Mouse (Mus musculus) hindbrain, embryonic 16.5 days (tissue): ENCODE results near the gene Gjb4. TPM values are rescaled to one million over a fixed set of nuclear protein-coding genes. Genes with fewer than 3 reads are reported as not detected.

Experiments used
- ATAC-seq: fragments of 200-750 bp; cut with Nextera tagmentation; 2 replicates; pipeline ENCODE4 v1.8.0; 2017; ENCODE audit warnings: moderate TSS enrichment, moderate library complexity
- H3K27ac ChIP-seq: fragments of 300-500 bp; sonication (generic); 2 replicates; pipeline ENCODE4 v1.5.1; 2014; ENCODE audit warnings: low read depth, mild to moderate bottlenecking, control low read depth, low read length, moderate library complexity
- H3K27me3 ChIP-seq: fragments of 300-500 bp; sonication (generic); replicated peaks from 2 replicates; pipeline ENCODE4 v1.6.1; 2014; ENCODE audit warnings: low read length; ENCODE audit not compliant: control insufficient read depth, insufficient read depth
- H3K36me3 ChIP-seq: fragments of 300-500 bp; sonication (generic); 2 replicates; pipeline ENCODE4 v1.6.1; 2014; ENCODE audit warnings: mild to moderate bottlenecking, low read length, moderate library complexity, mixed read lengths; ENCODE audit not compliant: control insufficient read depth, insufficient read depth
- H3K4me1 ChIP-seq: fragments of 300-500 bp; sonication (generic); 2 replicates; pipeline ENCODE4 v1.6.1; 2014; ENCODE audit warnings: low read depth, low read length; ENCODE audit not compliant: control insufficient read depth, insufficient read depth
- H3K4me2 ChIP-seq: fragments of 300-500 bp; sonication (generic); 2 replicates; pipeline ENCODE4 v1.6.1; 2014; ENCODE audit warnings: mild to moderate bottlenecking, low read length, control low read depth, moderate library complexity
- H3K4me3 ChIP-seq: fragments of 300-500 bp; sonication (generic); 2 replicates; pipeline ENCODE4 v1.5.1; 2014; ENCODE audit warnings: mild to moderate bottlenecking, low read length, control low read depth, moderate library complexity
- H3K9ac ChIP-seq: fragments of 300-500 bp; sonication (generic); 2 replicates; pipeline ENCODE4 v1.6.1; 2014; ENCODE audit warnings: low read depth, mild to moderate bottlenecking, control low read depth, low read length, moderate library complexity
- H3K9me3 ChIP-seq: fragments of 300-500 bp; sonication (generic); 2 replicates; pipeline ENCODE4 v1.6.1; 2014; ENCODE audit warnings: mild to moderate bottlenecking, low read length, moderate library complexity; ENCODE audit not compliant: control insufficient read depth
- WGBS: fragments of 180-500 bp; shearing (Covaris S2); extraction: QIAGEN DNeasy Blood & Tissue Kit; methylation state at CpG from one replicate; pipeline ENCODE4 v1.1.7; 2014; 5-methylcytosine and 5-hydroxymethylcytosine counted together
- polyA plus RNA-seq: library from polyadenylated mRNA; unstranded; fragments of >200 nt; fragmentation: Nextera tagmentation; extraction: Ambion mirVana; gene quantifications from 2 replicates; pipeline ENCODE4 v1.2.1, GENCODE M21; 2015

The Gjb4 gene
- polyA plus RNA-seq, 1 experiment from 2014 or later: not detected

DNA sequence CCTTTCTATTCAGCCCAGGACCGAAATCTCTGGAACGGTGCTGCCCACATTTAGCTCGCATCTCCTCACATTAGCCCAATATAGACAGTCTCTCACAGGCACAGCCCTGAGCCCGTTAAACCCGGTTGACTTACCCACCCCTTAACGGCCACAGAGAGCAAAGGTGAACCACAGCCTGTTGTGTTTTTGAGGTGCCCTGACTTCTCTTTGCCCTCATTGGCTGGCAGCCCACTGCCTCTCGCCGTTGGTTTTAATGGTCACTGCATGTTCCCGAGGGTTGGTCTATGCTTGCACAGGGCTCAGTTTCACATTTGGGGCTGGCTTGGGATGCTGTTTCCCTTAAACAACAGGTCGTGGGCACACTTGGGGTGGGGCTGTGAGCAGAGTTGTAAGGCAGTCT lies 29.6 kb downstream of the Gjb4 start:
- ATAC-seq: no peak
- Histone ChIP-seq H3K4me1 (no peaks in the 10 kb centered on the region), H3K9me3 (no peaks in the 10 kb centered on the region), H3K36me3 (no peaks in the 10 kb centered on the region), H3K4me2 (no peak overlapping the region), H3K4me3 (no peak overlapping the region), H3K27me3 (no peaks in the 10 kb centered on the region), H3K27ac (no peak overlapping the region), H3K9ac (no peak overlapping the region)
- WGBS: 74% methylated on average over 10 of the region's 10 CpGs

DNA sequence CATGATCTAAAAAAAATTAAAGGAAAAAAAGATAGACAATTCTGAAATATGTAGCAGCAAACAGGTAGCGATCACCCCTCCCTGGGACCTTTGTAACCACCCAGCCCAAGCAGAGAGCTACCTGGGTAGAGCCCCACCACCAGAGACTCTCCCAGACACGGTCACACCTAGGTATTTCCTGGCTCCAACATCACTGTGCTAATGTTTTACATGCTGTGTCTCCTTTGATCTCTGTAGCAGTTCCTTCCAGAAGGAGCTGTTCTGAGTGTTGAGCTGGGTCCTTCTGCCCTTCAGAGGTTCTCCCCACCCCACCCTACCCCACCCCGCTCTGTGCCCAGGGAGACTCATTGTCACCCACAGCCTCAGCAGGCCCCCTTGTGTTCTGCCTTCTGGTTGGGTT lies 30.2 kb downstream of the Gjb4 start:
- ATAC-seq: no peak
- H3K36me3 ChIP-seq: no peaks in the 10 kb centered on the region
- WGBS: 81% methylated on average over 3 of the region's 3 CpGs
- no peak overlapping the region for H3K4me3 ChIP-seq
- H3K27me3 ChIP-seq: no peaks in the 10 kb centered on the region
- H3K9ac ChIP-seq: no peak overlapping the region
- H3K9me3 ChIP-seq: no peaks in the 10 kb centered on the region
- H3K27ac ChIP-seq: no peak overlapping the region
- no peak overlapping the region for H3K4me2 ChIP-seq
- no peaks in the 10 kb centered on the region for H3K4me1 ChIP-seq

DNA sequence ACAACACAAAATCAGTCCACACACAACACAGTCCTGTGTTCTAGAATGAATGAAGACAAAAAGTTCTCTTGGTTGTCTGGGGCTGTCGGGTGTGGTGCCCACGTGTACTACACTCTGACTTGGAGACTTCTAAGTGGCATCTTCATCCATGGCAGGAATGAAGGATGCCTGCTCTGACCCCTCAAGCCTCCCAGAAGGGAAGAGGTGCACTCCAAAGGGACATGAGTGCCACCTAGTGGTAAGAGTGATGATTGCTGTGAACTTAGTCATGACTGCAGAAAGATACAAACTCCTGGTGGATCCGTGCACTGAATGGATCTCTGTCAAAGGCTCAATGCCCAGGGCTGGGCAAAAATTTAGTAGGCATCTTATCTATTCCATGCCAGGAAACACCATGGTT lies 34.3 kb downstream of the Gjb4 start:
- ATAC-seq: peak; percentile 49; the same call in 1 of the 2 replicates
- H3K9ac ChIP-seq: no peak overlapping the region
- 0% methylated on average over 3 of the region's 3 CpGs for WGBS

DNA sequence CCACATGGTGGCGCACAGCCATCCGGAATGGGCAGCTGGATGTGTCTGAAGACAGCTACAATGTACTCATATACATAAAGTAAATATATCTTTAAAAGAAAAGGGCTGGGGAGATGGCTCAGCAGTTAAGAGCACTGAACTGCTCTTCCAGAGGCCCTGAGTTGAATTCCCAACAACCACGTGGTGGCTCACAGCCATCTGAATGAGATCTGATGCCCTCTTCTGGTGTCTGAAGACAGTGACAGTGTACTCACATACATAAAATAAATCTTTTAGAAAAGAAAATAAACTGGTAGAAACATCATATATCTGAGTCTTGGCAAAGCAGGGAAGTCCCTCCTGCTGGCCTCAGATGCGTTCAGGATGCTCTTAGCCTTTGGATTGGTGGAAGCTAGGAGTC lies 36.7 kb downstream of the Gjb4 start:
- WGBS: 54% methylated on average over 4 of the region's 4 CpGs
- Histone ChIP-seq H3K4me2 (no peak overlapping the region), H3K27ac (no peak overlapping the region), H3K4me1 (peaks cover 6% of the 10 kb centered on the region), H3K9me3 (no peaks in the 10 kb centered on the region), H3K9ac (no peak overlapping the region), H3K27me3 (0 out of 2 replicates have a peak, but pooled peaks cover 2% of the 10 kb centered on the region), H3K36me3 (no peaks in the 10 kb centered on the region), H3K4me3 (no peak overlapping the region)
- no peak for ATAC-seq

More for the DNA sequence above, 34.3 kb downstream of the Gjb4 start:
- Histone ChIP-seq H3K4me1 (no peaks in the 10 kb centered on the region), H3K36me3 (no peaks in the 10 kb centered on the region), H3K27me3 (no peaks in the 10 kb centered on the region), H3K4me2 (no peak overlapping the region), H3K4me3 (no peak overlapping the region), H3K9me3 (no peaks in the 10 kb centered on the region), H3K27ac (no peak overlapping the region)

DNA sequence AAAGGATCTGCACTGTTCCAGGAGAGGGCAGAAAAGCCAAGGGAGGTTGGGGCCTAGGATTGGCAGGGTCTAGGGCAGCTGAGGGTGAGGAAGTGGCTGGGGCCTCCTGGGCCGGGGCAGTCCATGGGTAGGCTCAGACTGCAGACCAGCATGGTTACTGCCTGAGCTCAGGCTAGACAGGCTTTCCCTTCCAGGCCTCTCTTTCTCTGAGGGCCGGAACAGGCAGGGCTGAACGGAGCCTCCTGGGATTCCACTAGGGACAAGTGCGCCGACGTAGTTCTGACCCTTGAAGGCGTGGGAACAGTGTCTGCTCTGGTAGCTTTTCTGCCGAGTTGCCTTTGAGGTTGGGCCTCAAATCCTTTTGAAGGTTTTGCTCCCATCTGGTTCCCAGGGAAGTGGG lies 38.1 kb downstream of the Gjb4 start:
- no peak overlapping the region for H3K4me2 ChIP-seq
- H3K27me3 ChIP-seq: 0 out of 2 replicates have a peak, but pooled peaks cover 2% of the 10 kb centered on the region
- H3K36me3 ChIP-seq: no peaks in the 10 kb centered on the region
- H3K4me1 ChIP-seq: peaks cover 6% of the 10 kb centered on the region
- no peak overlapping the region for H3K4me3 ChIP-seq
- WGBS: 83% methylated on average over 8 of the region's 8 CpGs
- H3K9ac ChIP-seq: no peak overlapping the region
- H3K9me3 ChIP-seq: no peaks in the 10 kb centered on the region
- no peak overlapping the region for H3K27ac ChIP-seq
- no peak for ATAC-seq

DNA sequence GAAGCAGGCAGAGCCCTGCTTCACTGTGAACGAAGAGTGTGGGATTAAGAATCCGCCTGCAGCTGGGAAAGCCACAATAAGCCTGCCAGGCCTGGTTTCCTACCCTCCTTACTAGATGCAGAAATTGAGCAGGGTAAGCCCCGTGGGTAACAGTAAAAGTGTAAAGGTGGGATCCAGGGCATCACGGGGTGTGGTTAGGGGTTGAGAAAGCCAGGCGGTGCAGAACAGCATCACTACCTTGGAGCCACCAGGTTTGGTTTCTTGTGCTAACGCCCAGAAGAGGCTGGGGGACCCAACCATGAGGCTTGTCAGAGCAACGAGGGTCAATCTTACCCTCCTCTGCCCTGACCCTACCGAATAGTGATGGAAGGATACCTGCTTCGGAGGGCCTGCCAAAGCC lies 39.3 kb downstream of the Gjb4 start:
- no peaks in the 10 kb centered on the region for H3K9me3 ChIP-seq
- whole genome bisulfite sequencing: 43% methylated on average over 9 of the region's 9 CpGs
- H3K27ac ChIP-seq: no peak overlapping the region
- H3K36me3 ChIP-seq: no peaks in the 10 kb centered on the region
- no peak overlapping the region for H3K4me3 ChIP-seq
- no peak for ATAC-seq
- H3K4me1 ChIP-seq: peaks cover 6% of the 10 kb centered on the region
- H3K4me2 ChIP-seq: peak overlapping the region; percentile 81
- H3K9ac ChIP-seq: no peak overlapping the region; the same call in 1 of the 2 replicates
- H3K27me3 ChIP-seq: 0 out of 2 replicates have a peak, but pooled peaks cover 2% of the 10 kb centered on the region

DNA sequence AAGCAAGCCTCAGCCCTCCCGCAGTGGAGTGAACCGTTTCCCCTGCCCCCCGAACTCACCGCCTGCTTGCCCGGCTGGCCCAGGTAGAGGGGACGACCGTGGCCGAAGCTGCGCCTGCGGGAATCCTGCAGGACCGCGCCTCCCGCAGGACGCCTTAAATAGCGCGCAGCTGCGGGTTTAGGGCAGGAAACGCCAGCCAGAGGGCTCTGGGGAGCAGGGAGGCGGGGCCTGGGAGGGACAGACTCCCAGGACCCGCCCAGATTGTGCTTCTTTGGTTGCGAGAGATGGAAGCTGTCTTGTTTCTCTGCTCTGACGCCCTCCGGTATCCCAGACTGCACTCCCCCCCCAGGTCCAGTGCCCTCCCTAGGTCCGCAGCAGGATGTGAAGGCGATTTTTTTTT lies 40.0 kb downstream of the Gjb4 start, which contains the start of gene Gja4:
Gene Gja4 (minus strand): TSS at position 179 of the 400 bp plus-strand sequence.
- WGBS: 0% methylated on average over 23 of the region's 25 CpGs
- peak within 1 kb of the TSS; percentile 71 for H3K9ac ChIP-seq
- 0 out of 2 replicates have a peak, but pooled peaks cover 2% of the 10 kb centered on the region for H3K27me3 ChIP-seq
- no peaks in the 10 kb centered on the region for H3K9me3 ChIP-seq
- peaks cover 6% of the 10 kb centered on the region for H3K4me1 ChIP-seq
- H3K4me3 ChIP-seq: peak within 1 kb of the TSS; percentile 49
- peak within 1 kb of the TSS; percentile 2; the same call in 1 of the 2 replicates for H3K27ac ChIP-seq
- peak; percentile 89 for ATAC-seq
- H3K36me3 ChIP-seq: no peaks in the 10 kb centered on the region
- H3K4me2 ChIP-seq: peak within 1 kb of the TSS; percentile 81

DNA sequence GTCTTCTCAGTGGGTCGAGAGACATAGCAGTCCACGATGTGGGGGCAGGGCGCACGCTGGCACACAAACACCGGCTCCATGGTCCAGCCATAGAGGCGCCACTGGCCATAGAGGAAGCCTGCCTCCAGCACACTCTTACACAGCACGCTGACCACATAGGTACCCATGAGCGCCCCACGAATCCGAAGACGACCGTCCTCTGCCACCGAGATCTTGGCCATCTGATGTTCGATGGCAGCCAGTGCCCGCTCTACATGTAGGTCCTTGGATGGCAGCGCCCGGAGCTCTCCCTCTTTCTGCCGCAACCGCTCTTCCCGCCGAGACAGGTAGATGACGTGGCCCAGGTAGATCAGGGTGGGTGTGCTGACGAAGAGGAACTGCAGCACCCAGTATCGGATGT lies 41.5 kb downstream of the Gjb4 start:
- Histone ChIP-seq H3K4me1 (peaks cover 6% of the 10 kb centered on the region), H3K9ac (no peak overlapping the region), H3K27ac (no peak overlapping the region), H3K27me3 (0 out of 2 replicates have a peak, but pooled peaks cover 2% of the 10 kb centered on the region), H3K9me3 (no peaks in the 10 kb centered on the region), H3K36me3 (no peaks in the 10 kb centered on the region), H3K4me2 (no peak overlapping the region), H3K4me3 (0 out of 2 replicates have a peak overlapping the region, but pooled peaks have one; percentile 9)
- ATAC-seq: no peak
- 69% methylated on average over 24 of the region's 24 CpGs for WGBS

DNA sequence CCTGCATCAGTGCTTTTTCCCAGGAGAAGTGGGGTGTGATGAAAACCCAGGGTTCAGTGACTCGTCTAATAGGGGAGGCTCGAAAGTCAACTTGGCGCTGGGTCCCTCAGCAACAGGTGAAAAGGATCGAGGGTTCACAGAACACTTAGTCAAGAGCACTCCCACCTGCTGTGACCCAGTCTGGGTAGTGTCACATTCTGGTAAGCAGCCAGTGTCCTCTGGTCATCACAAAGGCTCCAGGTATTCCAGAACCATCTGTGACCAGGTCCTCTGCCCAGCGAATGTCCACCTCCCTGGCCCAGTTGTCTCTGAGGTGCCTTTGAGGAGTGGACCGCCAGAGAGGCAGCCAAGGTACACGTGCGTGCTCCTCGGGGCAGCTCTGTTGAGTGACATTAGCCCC lies 42.3 kb downstream of the Gjb4 start:
- ATAC-seq: no peak
- no peak overlapping the region for H3K9ac ChIP-seq

More for the DNA sequence above, 42.3 kb downstream of the Gjb4 start:
- WGBS: 66% methylated on average over 9 of the region's 9 CpGs
- H3K9me3 ChIP-seq: no peaks in the 10 kb centered on the region
- H3K4me1 ChIP-seq: peaks cover 6% of the 10 kb centered on the region
- H3K4me3 ChIP-seq: no peak overlapping the region
- H3K36me3 ChIP-seq: no peaks in the 10 kb centered on the region
- 0 out of 2 replicates have a peak, but pooled peaks cover 2% of the 10 kb centered on the region for H3K27me3 ChIP-seq
- no peak overlapping the region; the same call in none of the 2 replicates for H3K4me2 ChIP-seq
- H3K27ac ChIP-seq: no peak overlapping the region
